Mouse (Mus musculus) bone marrow macrophage, adult 2 months (primary cell): ENCODE results near the gene Rbm47. TPM values are rescaled to one million over a fixed set of nuclear protein-coding genes. Genes with fewer than 3 reads are reported as not detected.
A peak's percentile ranks its signal among the peaks of the same experiment; 100 is the strongest.

Source experiments
- H3K27ac ChIP-seq: 2 replicates; pipeline ENCODE4 v1.5.1; 2012; ENCODE audit warnings: low read depth, low read length; ENCODE audit not compliant: insufficient read depth
- H3K4me1 ChIP-seq: 2 replicates; pipeline ENCODE4 v1.6.1; 2012; ENCODE audit warnings: low read length; ENCODE audit not compliant: control insufficient read depth, insufficient read depth
- H3K4me3 ChIP-seq: 2 replicates; pipeline ENCODE4 v1.5.1; 2012; ENCODE audit warnings: mild to moderate bottlenecking, low read length, moderate library complexity; ENCODE audit not compliant: insufficient read depth
- CTCF ChIP-seq: IDR thresholded peaks from 2 replicates; pipeline ENCODE4 v1.5.1; 2012; ENCODE audit warnings: low read depth, mild to moderate bottlenecking, low read length, moderate library complexity
- POLR2A ChIP-seq: IDR thresholded peaks from 2 replicates; pipeline ENCODE4 v1.6.1; 2012; ENCODE audit warnings: mild to moderate bottlenecking, low read depth, low read length, borderline replicate concordance
- polyA plus RNA-seq: library from polyadenylated mRNA; stranded (reverse); fragments of >200 nt; gene quantifications from 2 replicates; pipeline ENCODE4 v1.2.4, GENCODE M21; 2012; ENCODE audit not compliant: missing spikeins, insufficient read depth, insufficient read length

The Rbm47 gene
- polyA plus RNA-seq, 1 experiment = 89.0 TPM

GRCm38 (mm10) chr5:66082229-66082572, 90.7 kb downstream of the Rbm47 start:
- Histone ChIP-seq H3K4me1 (peaks cover 85% of the 10 kb centered on the region), H3K27ac (no peak overlapping the region; the same call in 1 of the 2 replicates), H3K4me3 (no peak overlapping the region)
- TF ChIP-seq POLR2A (no peak), CTCF (no peak)

GRCm38 (mm10) chr5:66081443-66082228, 91.3 kb downstream of the Rbm47 start:
- Histone ChIP-seq H3K27ac (no peak overlapping the region), H3K4me3 (no peak overlapping the region), H3K4me1 (peaks cover 87% of the 10 kb centered on the region)
- TF ChIP-seq CTCF = no peak
- TF ChIP-seq POLR2A = no peak

GRCm38 (mm10) chr5:66080529-66081220, 92.2 kb downstream of the Rbm47 start:
- H3K4me3 ChIP-seq = no peak overlapping the region
- H3K4me1 ChIP-seq = peaks cover 88% of the 10 kb centered on the region
- TF ChIP-seq POLR2A = no peak
- no peak for TF ChIP-seq CTCF
- H3K27ac ChIP-seq = no peak overlapping the region

GRCm38 (mm10) chr5:66079358-66080179, 93.3 kb downstream of the Rbm47 start:
- no peak for TF ChIP-seq POLR2A
- TF ChIP-seq CTCF = no peak
- H3K4me1 ChIP-seq = peaks cover 83% of the 10 kb centered on the region
- H3K27ac ChIP-seq = peak overlapping the region; percentile 30
- H3K4me3 ChIP-seq = no peak overlapping the region

GRCm38 (mm10) chr5:66078491-66079012, 94.4 kb downstream of the Rbm47 start:
- no peak overlapping the region for H3K27ac ChIP-seq

GRCm38 (mm10) chr5:66077416-66077815, 95.5 kb downstream of the Rbm47 start:
- H3K4me1 ChIP-seq = peaks cover 87% of the 10 kb centered on the region
- TF ChIP-seq CTCF = 0 out of 2 replicates have a peak, but pooled peaks have one; percentile 9
- TF ChIP-seq POLR2A = no peak
- no peak overlapping the region; the same call in 1 of the 2 replicates for H3K4me3 ChIP-seq
- H3K27ac ChIP-seq = peak overlapping the region; percentile 95

More at GRCm38 (mm10) chr5:66078491-66079012, 94.4 kb downstream of the Rbm47 start:
- no peak overlapping the region for H3K4me3 ChIP-seq
- peaks cover 91% of the 10 kb centered on the region for H3K4me1 ChIP-seq
- no peak for TF ChIP-seq CTCF
- TF ChIP-seq POLR2A = no peak

GRCm38 (mm10) chr5:66076685-66077301, 96.1 kb downstream of the Rbm47 start:
- Histone ChIP-seq H3K4me3 (0 out of 2 replicates have a peak overlapping the region, but pooled peaks have one; percentile 0), H3K27ac (peak overlapping the region; percentile 95), H3K4me1 (peaks cover 82% of the 10 kb centered on the region)
- TF ChIP-seq CTCF = no peak

GRCm38 (mm10) chr5:66075906-66076305, 97.0 kb downstream of the Rbm47 start:
- Histone ChIP-seq H3K27ac (peak overlapping the region; percentile 95), H3K4me1 (peaks cover 77% of the 10 kb centered on the region), H3K4me3 (no peak overlapping the region)
- TF ChIP-seq CTCF = no peak; the same call in 1 of the 2 replicates
- no peak for TF ChIP-seq POLR2A

GRCm38 (mm10) chr5:66075032-66075488, 97.9 kb downstream of the Rbm47 start:
- TF ChIP-seq CTCF (no peak), POLR2A (no peak)
- Histone ChIP-seq H3K4me1 (peaks cover 74% of the 10 kb centered on the region), H3K27ac (peak overlapping the region; percentile 95), H3K4me3 (peak overlapping the region; percentile 18; the same call in 1 of the 2 replicates)
